Mouse (Mus musculus): ENCODE results near the gene Tmem63b. TPM values are rescaled to one million over a fixed set of nuclear protein-coding genes. Genes with fewer than 3 reads are reported as not detected.
"Not testable (repeated sequence)": the region's sequence is repeated elsewhere in the genome, so short reads cannot be mapped to it uniquely, and the experiment has no call there.

The Tmem63b gene
- polyA plus RNA-seq, 1 experiment from 2014 or later, result 124 TPM

- Histone ChIP-seq H3K27me3 (no peaks in the 10 kb centered on the region), H3K9ac (replicated peaks) (peak overlapping the region; percentile 62; the same call in 1 of the 2 replicates), H3K4me3 (peak overlapping the region; percentile 49), H3K27ac (replicated peaks) (peak overlapping the region; percentile 82), H3K4me2 (replicated peaks) (peak overlapping the region; percentile 83), H3K4me1 (peaks cover 19% of the 10 kb centered on the region), H3K36me3 (no peaks in the 10 kb centered on the region), H3K9me3 (no peaks in the 10 kb centered on the region)
- ATAC-seq (replicated peaks), result peak; percentile 25; the same call in 1 of the 2 replicates
- WGBS, result 74% methylated on average over 13 of the region's 13 CpGs
These were observed 57.5 kb downstream of the Tmem63b start for GRCm38 (mm10) chr17:45628885-45629855.

GRCm38 (mm10) chr17:45628160-45628559 is 58.5 kb downstream of the Tmem63b start:
- Histone ChIP-seq H3K9ac (replicated peaks) (no peak overlapping the region), H3K27ac (replicated peaks) (no peak overlapping the region), H3K9me3 (no peaks in the 10 kb centered on the region), H3K4me2 (replicated peaks) (no peak overlapping the region), H3K4me3 (no peak overlapping the region), H3K36me3 (no peaks in the 10 kb centered on the region), H3K27me3 (no peaks in the 10 kb centered on the region), H3K4me1 (peaks cover 19% of the 10 kb centered on the region)
- ATAC-seq (replicated peaks), result no peak
- WGBS, result 26% methylated on average over 3 of the region's 3 CpGs

- Histone ChIP-seq H3K27ac (replicated peaks) (no peak overlapping the region), H3K4me2 (replicated peaks) (peak overlapping the region; percentile 35), H3K9me3 (no peaks in the 10 kb centered on the region), H3K27me3 (no peaks in the 10 kb centered on the region), H3K36me3 (no peaks in the 10 kb centered on the region), H3K4me1 (peaks cover 19% of the 10 kb centered on the region), H3K4me3 (peak overlapping the region; percentile 16; the same call in 1 of the 2 replicates), H3K9ac (replicated peaks) (no peak overlapping the region)
- 22% methylated on average over 15 of the region's 15 CpGs for WGBS
- ATAC-seq (replicated peaks), result no peak
These were observed 60.0 kb downstream of the Tmem63b start for GRCm38 (mm10) chr17:45626577-45627134.

GRCm38 (mm10) chr17:45623425-45623824 is 63.3 kb downstream of the Tmem63b start:
- not testable (repeated sequence) for H3K27ac ChIP-seq (replicated peaks); ATAC-seq (replicated peaks); H3K27me3 ChIP-seq; H3K4me3 ChIP-seq; H3K36me3 ChIP-seq; H3K9ac ChIP-seq (replicated peaks); H3K9me3 ChIP-seq; H3K4me1 ChIP-seq; H3K4me2 ChIP-seq (replicated peaks)
- 93% methylated on average over 8 of the region's 8 CpGs for WGBS

GRCm38 (mm10) chr17:45619386-45620256 is 67.1 kb downstream of the Tmem63b start:
- Histone ChIP-seq H3K27me3 (no peaks in the 10 kb centered on the region), H3K36me3 (no peaks in the 10 kb centered on the region), H3K27ac (replicated peaks) (peak overlapping the region; percentile 48; the same call in 1 of the 2 replicates), H3K4me1 (peaks cover 3% of the 10 kb centered on the region; the same call in 1 of the 2 replicates), H3K4me2 (replicated peaks) (peak overlapping the region; percentile 3; the same call in 1 of the 2 replicates), H3K9ac (replicated peaks) (no peak overlapping the region), H3K9me3 (no peaks in the 10 kb centered on the region), H3K4me3 (no peak overlapping the region)
- WGBS, result 36% methylated on average over 20 of the region's 20 CpGs
- no peak for ATAC-seq (replicated peaks)

GRCm38 (mm10) chr17:45618941-45619385 is 67.7 kb downstream of the Tmem63b start:
- H3K9me3 ChIP-seq, result no peaks in the 10 kb centered on the region
- 12% methylated on average over 8 of the region's 8 CpGs for WGBS
- ATAC-seq (replicated peaks), result no peak
- H3K36me3 ChIP-seq, result no peaks in the 10 kb centered on the region
- peak overlapping the region; percentile 3; the same call in 1 of the 2 replicates for H3K4me2 ChIP-seq (replicated peaks)
- H3K4me1 ChIP-seq, result peaks cover 3% of the 10 kb centered on the region; the same call in 1 of the 2 replicates
- peak overlapping the region; percentile 48; the same call in 1 of the 2 replicates for H3K27ac ChIP-seq (replicated peaks)
- H3K27me3 ChIP-seq, result no peaks in the 10 kb centered on the region
- no peak overlapping the region for H3K9ac ChIP-seq (replicated peaks)
- no peak overlapping the region for H3K4me3 ChIP-seq

- peaks cover 3% of the 10 kb centered on the region; the same call in 1 of the 2 replicates for H3K4me1 ChIP-seq
- H3K4me2 ChIP-seq (replicated peaks), result no peak overlapping the region
- H3K27ac ChIP-seq (replicated peaks), result no peak overlapping the region
- no peaks in the 10 kb centered on the region for H3K36me3 ChIP-seq
- no peaks in the 10 kb centered on the region for H3K27me3 ChIP-seq
- WGBS, result 92% methylated on average over 6 of the region's 6 CpGs
- H3K9me3 ChIP-seq, result no peaks in the 10 kb centered on the region
- H3K4me3 ChIP-seq, result no peak overlapping the region
- no peak overlapping the region for H3K9ac ChIP-seq (replicated peaks)
- ATAC-seq (replicated peaks), result no peak
These were observed 69.0 kb downstream of the Tmem63b start for GRCm38 (mm10) chr17:45617655-45618054.

- 76% methylated on average over 3 of the region's 3 CpGs for WGBS
- H3K4me1 ChIP-seq, result peaks cover 3% of the 10 kb centered on the region; the same call in 1 of the 2 replicates
- no peak overlapping the region for H3K4me3 ChIP-seq
- H3K9ac ChIP-seq (replicated peaks), result no peak overlapping the region
- no peaks in the 10 kb centered on the region for H3K36me3 ChIP-seq
- no peaks in the 10 kb centered on the region for H3K9me3 ChIP-seq
- no peak for ATAC-seq (replicated peaks)
- H3K4me2 ChIP-seq (replicated peaks), result no peak overlapping the region
- H3K27ac ChIP-seq (replicated peaks), result no peak overlapping the region
- no peaks in the 10 kb centered on the region for H3K27me3 ChIP-seq
These were observed 70.0 kb downstream of the Tmem63b start for GRCm38 (mm10) chr17:45616679-45617078.

- Histone ChIP-seq H3K4me1 (peaks cover 3% of the 10 kb centered on the region; the same call in 1 of the 2 replicates), H3K27me3 (no peaks in the 10 kb centered on the region), H3K36me3 (no peaks in the 10 kb centered on the region), H3K27ac (replicated peaks) (no peak overlapping the region), H3K4me2 (replicated peaks) (no peak overlapping the region), H3K4me3 (no peak overlapping the region), H3K9ac (replicated peaks) (no peak overlapping the region), H3K9me3 (no peaks in the 10 kb centered on the region)
- 72% methylated on average over 4 of the region's 4 CpGs for WGBS
- ATAC-seq (replicated peaks), result no peak
These were observed 70.6 kb downstream of the Tmem63b start for GRCm38 (mm10) chr17:45616046-45616650.

GRCm38 (mm10) chr17:45612921-45613320 is 73.8 kb downstream of the Tmem63b start:
- 91% methylated on average over 7 of the region's 7 CpGs for WGBS

GRCm38 (mm10) chr17:45612008-45612407 is 74.7 kb downstream of the Tmem63b start:
- 84% methylated on average over 8 of the region's 8 CpGs for WGBS

More at GRCm38 (mm10) chr17:45612921-45613320, 73.8 kb downstream of the Tmem63b start:
- Histone ChIP-seq H3K4me3 (no peak overlapping the region), H3K27me3 (no peaks in the 10 kb centered on the region), H3K4me2 (replicated peaks) (no peak overlapping the region), H3K36me3 (no peaks in the 10 kb centered on the region), H3K9ac (replicated peaks) (no peak overlapping the region), H3K27ac (replicated peaks) (no peak overlapping the region), H3K4me1 (no peaks in the 10 kb centered on the region), H3K9me3 (no peaks in the 10 kb centered on the region)
- ATAC-seq (replicated peaks), result no peak

More at GRCm38 (mm10) chr17:45612008-45612407, 74.7 kb downstream of the Tmem63b start:
- ATAC-seq (replicated peaks), result no peak
- Histone ChIP-seq H3K4me3 (no peak overlapping the region), H3K4me1 (no peaks in the 10 kb centered on the region), H3K9me3 (no peaks in the 10 kb centered on the region), H3K27me3 (no peaks in the 10 kb centered on the region), H3K27ac (replicated peaks) (no peak overlapping the region), H3K9ac (replicated peaks) (no peak overlapping the region), H3K36me3 (no peaks in the 10 kb centered on the region), H3K4me2 (replicated peaks) (no peak overlapping the region)

Data from forebrain, embryonic 15.5 days (tissue).